Mouse (Mus musculus): ENCODE data around the gene Abat. TPM values are rescaled to one million over a fixed set of nuclear protein-coding genes. Genes with fewer than 3 reads are reported as not detected.
"Not testable (repeated sequence)": the region's sequence is repeated elsewhere in the genome, so short reads cannot be mapped to it uniquely, and the experiment has no call there.

The Abat gene
- polyA plus RNA-seq, 1 experiment from 2014 or later: 60.3 TPM

GRCm38 (mm10) chr16:8561101-8561500 lies 47.9 kb downstream of the Abat start:
- H3K36me3 ChIP-seq (ENCODE audit: control insufficient read depth, insufficient read depth, low read length); H3K4me2 ChIP-seq (ENCODE audit: low read depth); H3K9ac ChIP-seq (ENCODE audit: low read length); ATAC-seq (ENCODE audit: insufficient read depth, low FRiP score, low TSS enrichment); H3K27ac ChIP-seq (ENCODE audit: low read depth, low read length); H3K9me3 ChIP-seq (ENCODE audit: control insufficient read depth, low read length); DNase-seq (ENCODE audit: low spot score); H3K4me3 ChIP-seq (ENCODE audit: low read depth, low read length); H3K27me3 ChIP-seq (ENCODE audit: control insufficient read depth, insufficient read depth, low read length); H3K4me1 ChIP-seq (ENCODE audit: control insufficient read depth, insufficient read depth, low read length): not testable (repeated sequence)
- 38% methylated on average over 4 of the region's 4 CpGs for WGBS

DNA sequence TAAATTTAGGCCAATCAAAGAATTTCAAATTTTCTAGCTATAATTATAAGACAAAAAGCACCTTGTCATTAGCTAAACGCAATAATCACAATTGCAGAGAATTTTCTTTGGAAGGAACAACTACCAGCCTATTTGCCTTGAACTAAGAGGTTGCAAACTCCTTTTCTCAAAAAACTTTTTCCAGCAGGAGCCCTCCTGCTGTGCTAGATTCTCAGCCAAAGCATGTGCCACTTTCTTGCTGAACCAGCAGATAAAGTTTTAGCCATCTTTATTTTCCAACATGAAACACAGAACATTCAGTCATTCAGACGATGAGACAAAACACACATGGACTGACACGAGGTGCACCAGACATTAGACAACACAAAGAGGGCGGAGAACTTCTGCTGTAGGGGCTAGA lies 48.6 kb downstream of the Abat start:
- 36% methylated on average over 4 of the region's 4 CpGs for WGBS
- H3K9ac ChIP-seq (ENCODE audit: low read length); H3K27me3 ChIP-seq (ENCODE audit: control insufficient read depth, insufficient read depth, low read length); H3K27ac ChIP-seq (ENCODE audit: low read depth, low read length); ATAC-seq (ENCODE audit: insufficient read depth, low FRiP score, low TSS enrichment); H3K4me2 ChIP-seq (ENCODE audit: low read depth); H3K9me3 ChIP-seq (ENCODE audit: control insufficient read depth, low read length); H3K36me3 ChIP-seq (ENCODE audit: control insufficient read depth, insufficient read depth, low read length); DNase-seq (ENCODE audit: low spot score); H3K4me3 ChIP-seq (ENCODE audit: low read depth, low read length): not testable (repeated sequence)
- H3K4me1 ChIP-seq (ENCODE audit: control insufficient read depth, insufficient read depth, low read length): peaks cover 15% of the 10 kb centered on the region

DNA sequence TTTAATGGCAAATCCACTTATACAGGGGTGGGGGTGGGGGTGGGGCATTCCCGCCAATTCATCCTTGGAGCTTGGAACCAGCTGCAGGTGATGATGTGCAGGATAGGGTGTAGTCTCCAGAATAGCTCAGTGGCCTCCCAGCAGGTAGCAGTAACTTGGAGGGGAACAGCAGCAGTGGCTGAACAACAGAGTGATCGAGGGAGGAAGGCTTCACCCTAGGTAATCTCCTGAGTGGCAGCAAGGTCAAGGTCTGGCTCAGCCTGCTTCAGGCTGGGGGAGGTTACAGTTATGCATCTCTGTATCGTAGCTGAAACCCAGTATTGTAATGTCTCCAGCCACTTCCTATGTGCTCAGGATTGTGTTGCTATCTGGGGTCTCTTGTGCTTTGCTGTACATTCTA lies 49.6 kb downstream of the Abat start:
- H3K36me3 ChIP-seq (ENCODE audit: control insufficient read depth, insufficient read depth, low read length); H3K27ac ChIP-seq (ENCODE audit: low read depth, low read length); H3K4me2 ChIP-seq (ENCODE audit: low read depth); H3K27me3 ChIP-seq (ENCODE audit: control insufficient read depth, insufficient read depth, low read length); H3K4me3 ChIP-seq (ENCODE audit: low read depth, low read length); ATAC-seq (ENCODE audit: insufficient read depth, low FRiP score, low TSS enrichment); H3K9ac ChIP-seq (ENCODE audit: low read length); H3K9me3 ChIP-seq (ENCODE audit: control insufficient read depth, low read length); DNase-seq (ENCODE audit: low spot score): not testable (repeated sequence)
- 66% methylated on average over 3 of the region's 3 CpGs for WGBS
- H3K4me1 ChIP-seq (ENCODE audit: control insufficient read depth, insufficient read depth, low read length): peaks cover 20% of the 10 kb centered on the region

GRCm38 (mm10) chr16:8564836-8565235 lies 51.6 kb downstream of the Abat start:
- H3K4me3 ChIP-seq (ENCODE audit: low read depth, low read length): no peak overlapping the region
- ATAC-seq (ENCODE audit: insufficient read depth, low FRiP score, low TSS enrichment): no peak
- peaks cover 3% of the 10 kb centered on the region; the same call in 1 of the 2 replicates for H3K9me3 ChIP-seq (ENCODE audit: control insufficient read depth, low read length)
- WGBS: 79% methylated on average over 2 of the region's 2 CpGs
- no peaks in the 10 kb centered on the region for H3K27me3 ChIP-seq (ENCODE audit: control insufficient read depth, insufficient read depth, low read length)
- H3K4me2 ChIP-seq (ENCODE audit: low read depth): no peak overlapping the region
- H3K4me1 ChIP-seq (ENCODE audit: control insufficient read depth, insufficient read depth, low read length): peaks cover 20% of the 10 kb centered on the region
- H3K27ac ChIP-seq (ENCODE audit: low read depth, low read length): no peak overlapping the region
- H3K36me3 ChIP-seq (ENCODE audit: control insufficient read depth, insufficient read depth, low read length): no peaks in the 10 kb centered on the region
- H3K9ac ChIP-seq (ENCODE audit: low read length): no peak overlapping the region
- DNase-seq (ENCODE audit: low spot score): no peak

- H3K9ac ChIP-seq (ENCODE audit: low read length): no peak overlapping the region
- no peaks in the 10 kb centered on the region for H3K9me3 ChIP-seq (ENCODE audit: control insufficient read depth, low read length)
- H3K4me2 ChIP-seq (ENCODE audit: low read depth): no peak overlapping the region
- no peak for ATAC-seq (ENCODE audit: insufficient read depth, low FRiP score, low TSS enrichment)
- peak overlapping the region; percentile 75 for H3K27ac ChIP-seq (ENCODE audit: low read depth, low read length)
- no peaks in the 10 kb centered on the region for H3K36me3 ChIP-seq (ENCODE audit: control insufficient read depth, insufficient read depth, low read length)
- H3K4me1 ChIP-seq (ENCODE audit: control insufficient read depth, insufficient read depth, low read length): peaks cover 20% of the 10 kb centered on the region
- 78% methylated on average over 2 of the region's 2 CpGs for WGBS
- H3K27me3 ChIP-seq (ENCODE audit: control insufficient read depth, insufficient read depth, low read length): no peaks in the 10 kb centered on the region
- DNase-seq (ENCODE audit: low spot score): no peak
- H3K4me3 ChIP-seq (ENCODE audit: low read depth, low read length): no peak overlapping the region
Measured at GRCm38 (mm10) chr16:8565539-8565938, 52.3 kb downstream of the Abat start.

- DNase-seq (ENCODE audit: low spot score) (peak; percentile 74), ATAC-seq (ENCODE audit: insufficient read depth, low FRiP score, low TSS enrichment) (peak; percentile 95)
- 10% methylated on average over 3 of the region's 3 CpGs for WGBS
Measured at GRCm38 (mm10) chr16:8566115-8566711, 53.0 kb downstream of the Abat start.

GRCm38 (mm10) chr16:8568881-8569280 lies 55.7 kb downstream of the Abat start:
- Histone ChIP-seq H3K4me1 (ENCODE audit: control insufficient read depth, insufficient read depth, low read length) (peaks cover 20% of the 10 kb centered on the region), H3K36me3 (ENCODE audit: control insufficient read depth, insufficient read depth, low read length) (no peaks in the 10 kb centered on the region), H3K27ac (ENCODE audit: low read depth, low read length) (no peak overlapping the region), H3K9me3 (ENCODE audit: control insufficient read depth, low read length) (no peaks in the 10 kb centered on the region), H3K9ac (ENCODE audit: low read length) (no peak overlapping the region), H3K4me3 (ENCODE audit: low read depth, low read length) (no peak overlapping the region), H3K27me3 (ENCODE audit: control insufficient read depth, insufficient read depth, low read length) (no peaks in the 10 kb centered on the region), H3K4me2 (ENCODE audit: low read depth) (no peak overlapping the region)
- no peak for ATAC-seq (ENCODE audit: insufficient read depth, low FRiP score, low TSS enrichment)
- no peak for DNase-seq (ENCODE audit: low spot score)
- WGBS: 88% methylated on average over 7 of the region's 7 CpGs

More at GRCm38 (mm10) chr16:8566115-8566711, 53.0 kb downstream of the Abat start:
- Histone ChIP-seq H3K4me2 (ENCODE audit: low read depth) (no peak overlapping the region), H3K27me3 (ENCODE audit: control insufficient read depth, insufficient read depth, low read length) (no peaks in the 10 kb centered on the region), H3K36me3 (ENCODE audit: control insufficient read depth, insufficient read depth, low read length) (no peaks in the 10 kb centered on the region), H3K9me3 (ENCODE audit: control insufficient read depth, low read length) (no peaks in the 10 kb centered on the region), H3K9ac (ENCODE audit: low read length) (no peak overlapping the region), H3K4me3 (ENCODE audit: low read depth, low read length) (no peak overlapping the region), H3K27ac (ENCODE audit: low read depth, low read length) (peak overlapping the region; percentile 75), H3K4me1 (ENCODE audit: control insufficient read depth, insufficient read depth, low read length) (peaks cover 20% of the 10 kb centered on the region)

GRCm38 (mm10) chr16:8570336-8570735 lies 57.1 kb downstream of the Abat start:
- H3K9ac ChIP-seq (ENCODE audit: low read length): no peak overlapping the region
- H3K27me3 ChIP-seq (ENCODE audit: control insufficient read depth, insufficient read depth, low read length): no peaks in the 10 kb centered on the region
- no peaks in the 10 kb centered on the region for H3K9me3 ChIP-seq (ENCODE audit: control insufficient read depth, low read length)
- no peak overlapping the region for H3K4me3 ChIP-seq (ENCODE audit: low read depth, low read length)
- H3K4me1 ChIP-seq (ENCODE audit: control insufficient read depth, insufficient read depth, low read length): peaks cover 20% of the 10 kb centered on the region
- H3K4me2 ChIP-seq (ENCODE audit: low read depth): no peak overlapping the region
- DNase-seq (ENCODE audit: low spot score) (no peak), ATAC-seq (ENCODE audit: insufficient read depth, low FRiP score, low TSS enrichment) (no peak)
- no peaks in the 10 kb centered on the region for H3K36me3 ChIP-seq (ENCODE audit: control insufficient read depth, insufficient read depth, low read length)
- H3K27ac ChIP-seq (ENCODE audit: low read depth, low read length): no peak overlapping the region
- 84% methylated on average over 12 of the region's 12 CpGs for WGBS

DNA sequence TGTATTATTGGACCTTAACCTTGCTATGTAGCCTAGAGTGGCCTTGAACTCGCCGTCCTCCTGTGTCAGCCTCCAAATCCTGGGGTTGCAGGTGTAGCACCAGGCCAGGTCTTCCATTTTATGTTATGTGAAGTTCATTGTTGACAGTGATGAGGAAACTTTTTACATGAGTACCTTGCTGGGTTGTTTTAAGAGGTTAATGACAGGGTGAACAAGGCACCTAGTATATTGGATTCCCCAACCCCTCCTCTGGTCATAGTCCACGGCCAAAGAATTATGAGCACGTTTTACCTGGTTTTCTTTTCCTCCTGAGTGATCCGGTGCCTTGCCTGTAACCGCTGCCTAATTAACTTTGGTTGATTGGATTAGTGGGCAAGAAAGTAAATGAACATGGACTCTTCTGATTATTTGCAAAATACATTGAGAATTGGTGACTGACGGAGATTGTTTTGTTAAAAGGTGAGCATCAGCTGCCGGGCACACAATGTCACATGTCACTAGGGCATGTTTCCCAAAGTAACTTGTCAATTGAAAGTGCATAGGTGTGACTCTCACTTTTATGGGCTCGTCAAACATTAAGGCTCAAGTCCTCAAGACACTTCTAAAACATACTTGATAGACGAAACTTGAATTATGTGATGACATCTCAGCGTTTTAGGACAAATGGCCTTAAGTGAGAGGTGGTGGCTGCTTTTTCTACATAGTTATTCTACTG lies 57.8 kb downstream of the Abat start:
- Histone ChIP-seq H3K36me3 (ENCODE audit: control insufficient read depth, insufficient read depth, low read length) (no peaks in the 10 kb centered on the region), H3K27ac (ENCODE audit: low read depth, low read length) (no peak overlapping the region), H3K4me3 (ENCODE audit: low read depth, low read length) (no peak overlapping the region), H3K4me1 (ENCODE audit: control insufficient read depth, insufficient read depth, low read length) (peaks cover 12% of the 10 kb centered on the region), H3K9me3 (ENCODE audit: control insufficient read depth, low read length) (no peaks in the 10 kb centered on the region), H3K9ac (ENCODE audit: low read length) (no peak overlapping the region), H3K27me3 (ENCODE audit: control insufficient read depth, insufficient read depth, low read length) (no peaks in the 10 kb centered on the region), H3K4me2 (ENCODE audit: low read depth) (no peak overlapping the region)
- no peak for DNase-seq (ENCODE audit: low spot score)
- no peak for ATAC-seq (ENCODE audit: insufficient read depth, low FRiP score, low TSS enrichment)
- WGBS: 87% methylated on average over 11 of the region's 11 CpGs
